Mouse (Mus musculus) stomach, postnatal 0 days (tissue): ENCODE results near the gene Acot4. TPM values are rescaled to one million over a fixed set of nuclear protein-coding genes. Genes with fewer than 3 reads are reported as not detected.
"Not testable (repeated sequence)": the region's sequence is repeated elsewhere in the genome, so short reads cannot be mapped to it uniquely, and the experiment has no call there.

Experiments used
- ATAC-seq: fragments of 200-750 bp; cut with Nextera tagmentation; 2 replicates; pipeline ENCODE4 v1.8.0; 2017; ENCODE audit not compliant: low FRiP score, low TSS enrichment
- DNase-seq: peaks from one replicate; pipeline ENCODE4 v3.0.0-alpha.2; 2016; ENCODE audit warnings: low spot score
- H3K27ac ChIP-seq: fragments of 300-500 bp; sonication (generic); replicated peaks from 2 replicates; pipeline ENCODE4 v1.5.1; 2014; ENCODE audit warnings: mild to moderate bottlenecking, control low read depth
- H3K27me3 ChIP-seq: fragments of 300-500 bp; sonication (generic); 2 replicates; pipeline ENCODE4 v1.6.1; 2014; ENCODE audit warnings: low read length; ENCODE audit not compliant: control insufficient read depth, insufficient read depth
- H3K36me3 ChIP-seq: fragments of 300-500 bp; sonication (generic); 2 replicates; pipeline ENCODE4 v1.6.1; 2014; ENCODE audit warnings: low read length, mixed read lengths; ENCODE audit not compliant: control insufficient read depth, insufficient read depth
- H3K4me1 ChIP-seq: fragments of 300-500 bp; sonication (generic); replicated peaks from 2 replicates; pipeline ENCODE4 v1.6.1; 2014; ENCODE audit warnings: antibody characterized with exemption; ENCODE audit not compliant: control insufficient read depth, insufficient read depth
- H3K4me2 ChIP-seq: fragments of 300-500 bp; sonication (generic); replicated peaks from 2 replicates; pipeline ENCODE4 v1.6.1; 2014; ENCODE audit warnings: low read depth, mild to moderate bottlenecking, control low read depth, moderate library complexity
- H3K4me3 ChIP-seq: fragments of 300-500 bp; sonication (generic); 2 replicates; pipeline ENCODE4 v1.5.1; 2014; ENCODE audit warnings: low read depth, low read length, control low read depth
- H3K9ac ChIP-seq: fragments of 300-500 bp; sonication (generic); 2 replicates; pipeline ENCODE4 v1.6.1; 2014; ENCODE audit warnings: mild to moderate bottlenecking, low read length, control low read depth, mixed read lengths
- H3K9me3 ChIP-seq: fragments of 300-500 bp; sonication (generic); 2 replicates; pipeline ENCODE4 v1.6.1; 2016; ENCODE audit warnings: low read length; ENCODE audit not compliant: control insufficient read depth
- CTCF ChIP-seq: IDR thresholded peaks from 2 replicates; pipeline ENCODE4 v1.5.1; 2016; ENCODE audit warnings: antibody characterized with exemption, low read depth, mild to moderate bottlenecking, moderate library complexity
- EP300 ChIP-seq: optimal IDR thresholded peaks from 2 replicates; pipeline ENCODE3; 2016; ENCODE audit warnings: antibody characterized with exemption
- WGBS: fragments of 180-500 bp; shearing (Covaris S2); extraction: QIAGEN DNeasy Blood & Tissue Kit; methylation state at CpG from one replicate; pipeline ENCODE4 v1.1.7; 2014; 5-methylcytosine and 5-hydroxymethylcytosine counted together
- polyA plus RNA-seq: library from polyadenylated mRNA; unstranded; fragments of >200 nt; fragmentation: Nextera tagmentation; extraction: Ambion mirVana; gene quantifications from 2 replicates; pipeline ENCODE4 v1.2.1, GENCODE M21; 2015

Gene Acot4
- polyA plus RNA-seq, 1 experiment from 2014 or later = 1.2 TPM

DNA sequence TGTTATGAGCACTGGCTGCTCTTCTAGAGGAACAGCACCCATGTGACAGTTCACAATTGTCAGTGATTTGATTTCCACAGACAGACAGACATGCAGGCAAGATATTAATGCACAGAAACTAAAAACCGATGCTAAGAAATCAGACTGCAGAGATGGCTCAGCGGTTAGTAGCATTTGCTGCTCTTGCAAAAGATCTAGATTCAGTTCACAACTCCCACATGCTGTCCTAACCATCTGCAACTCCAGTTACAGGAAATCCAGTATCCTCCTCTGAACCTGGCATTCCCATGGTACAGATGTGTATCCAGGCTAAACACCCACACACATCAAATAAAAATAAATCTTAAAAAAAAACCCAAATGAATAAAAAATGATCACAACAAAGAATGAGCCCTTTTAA, 33.5 kb downstream of the Acot4 start:
- ATAC-seq = no peak
- Histone ChIP-seq H3K4me3 (no peak overlapping the region), H3K36me3 (no peaks in the 10 kb centered on the region), H3K9ac (no peak overlapping the region), H3K9me3 (no peaks in the 10 kb centered on the region), H3K4me2 (no peak overlapping the region), H3K27ac (no peak overlapping the region), H3K4me1 (no peaks in the 10 kb centered on the region), H3K27me3 (no peaks in the 10 kb centered on the region)
- DNase-seq = no peak
- WGBS = 92% methylated on average over 2 of the region's 2 CpGs
- TF ChIP-seq EP300 (no peak), CTCF (no peak)

DNA sequence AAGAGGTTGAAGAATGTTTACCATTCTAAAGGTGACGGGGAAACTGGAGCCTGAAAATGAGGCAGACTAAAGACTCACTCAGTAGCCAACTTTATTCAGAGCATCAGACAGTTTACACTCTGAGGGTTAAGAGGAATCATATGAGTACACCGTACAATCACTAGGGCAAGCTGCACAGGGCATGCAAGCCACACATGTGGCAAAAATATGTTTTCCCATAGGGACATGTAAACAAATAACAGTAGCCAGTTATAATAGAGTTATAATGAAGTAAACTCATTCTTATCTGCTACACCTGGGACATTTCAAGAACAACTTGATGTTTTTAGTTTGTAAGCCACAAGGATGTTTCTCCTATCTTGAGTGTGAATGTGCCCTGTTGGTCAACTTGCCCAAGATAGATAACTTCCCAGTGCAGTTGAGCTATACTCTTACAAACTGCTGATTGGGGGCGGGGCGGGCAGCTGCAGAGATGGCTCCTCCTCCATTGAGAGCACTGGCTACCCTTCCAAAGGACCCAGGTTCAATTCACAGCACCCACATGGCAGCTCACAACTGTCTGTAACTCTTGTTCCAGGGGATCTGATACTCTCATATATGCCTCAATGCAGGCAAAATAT, 39.3 kb downstream of the Acot4 start:
- Histone ChIP-seq H3K9me3 (no peaks in the 10 kb centered on the region), H3K4me2 (no peak overlapping the region), H3K4me1 (no peaks in the 10 kb centered on the region), H3K27me3 (no peaks in the 10 kb centered on the region), H3K27ac (no peak overlapping the region), H3K4me3 (no peak overlapping the region), H3K36me3 (no peaks in the 10 kb centered on the region), H3K9ac (no peak overlapping the region)
- TF ChIP-seq CTCF (no peak), EP300 (no peak)
- ATAC-seq = no peak
- 78% methylated on average over 4 of the region's 4 CpGs for WGBS
- DNase-seq = no peak

DNA sequence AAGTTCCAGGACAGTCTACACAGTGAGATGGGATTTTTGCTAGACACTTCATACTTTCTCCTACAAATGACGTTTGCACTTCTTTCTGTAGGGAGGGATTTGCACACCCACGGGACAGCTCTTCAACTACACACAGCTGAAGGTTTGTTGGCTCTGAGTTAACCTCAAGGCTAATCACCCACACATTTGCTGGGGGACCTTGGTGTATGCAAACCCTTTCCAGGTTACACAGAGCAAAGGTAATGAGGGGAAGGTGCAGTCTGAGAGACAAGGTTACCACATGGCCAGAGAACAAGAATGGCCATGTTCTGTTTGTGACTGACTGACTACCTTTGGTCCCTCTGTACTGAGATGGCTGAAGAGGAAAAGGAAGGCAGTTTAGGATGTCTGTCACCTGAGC, 45.7 kb downstream of the Acot4 start:
- Histone ChIP-seq H3K9ac (no peak overlapping the region), H3K4me2 (no peak overlapping the region), H3K27me3 (no peaks in the 10 kb centered on the region), H3K4me3 (no peak overlapping the region), H3K36me3 (no peaks in the 10 kb centered on the region), H3K4me1 (no peaks in the 10 kb centered on the region), H3K9me3 (0 out of 2 replicates have a peak, but pooled peaks cover 2% of the 10 kb centered on the region), H3K27ac (0 out of 2 replicates have a peak overlapping the region, but pooled peaks have one; percentile 19)
- TF ChIP-seq CTCF = no peak
- TF ChIP-seq EP300 = no peak
- peak; percentile 11 for DNase-seq
- WGBS = 75% methylated on average over 2 of the region's 2 CpGs
- no peak for ATAC-seq

DNA sequence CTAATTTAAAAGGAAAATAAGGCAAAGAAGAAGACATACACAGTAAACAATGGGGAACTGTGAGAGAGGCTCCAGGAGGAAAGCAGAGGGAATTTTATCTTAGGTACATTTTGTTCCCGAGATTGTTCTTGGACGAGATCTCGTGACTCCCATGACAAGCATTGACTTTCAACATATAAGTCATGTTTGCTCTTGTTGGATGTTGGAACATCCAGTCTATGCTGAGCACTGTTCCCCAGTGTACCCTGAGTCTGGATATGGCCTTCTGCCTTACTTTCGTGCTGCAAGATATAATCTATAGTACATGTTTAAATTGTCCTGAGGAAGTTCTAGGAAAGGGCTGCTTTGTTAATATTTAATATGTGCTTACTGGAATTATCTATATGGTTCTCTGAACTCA, 46.4 kb downstream of the Acot4 start:
- H3K36me3 ChIP-seq = no peaks in the 10 kb centered on the region
- H3K27ac ChIP-seq = no peak overlapping the region
- ATAC-seq (peak; percentile 84), DNase-seq (peak; percentile 16)
- no peak overlapping the region for H3K4me2 ChIP-seq
- WGBS = 58% methylated on average over 4 of the region's 4 CpGs
- no peaks in the 10 kb centered on the region for H3K27me3 ChIP-seq
- H3K9me3 ChIP-seq = 0 out of 2 replicates have a peak, but pooled peaks cover 2% of the 10 kb centered on the region
- H3K4me3 ChIP-seq = no peak overlapping the region
- no peak for TF ChIP-seq CTCF
- TF ChIP-seq EP300 = no peak
- H3K4me1 ChIP-seq = no peaks in the 10 kb centered on the region
- no peak overlapping the region for H3K9ac ChIP-seq

DNA sequence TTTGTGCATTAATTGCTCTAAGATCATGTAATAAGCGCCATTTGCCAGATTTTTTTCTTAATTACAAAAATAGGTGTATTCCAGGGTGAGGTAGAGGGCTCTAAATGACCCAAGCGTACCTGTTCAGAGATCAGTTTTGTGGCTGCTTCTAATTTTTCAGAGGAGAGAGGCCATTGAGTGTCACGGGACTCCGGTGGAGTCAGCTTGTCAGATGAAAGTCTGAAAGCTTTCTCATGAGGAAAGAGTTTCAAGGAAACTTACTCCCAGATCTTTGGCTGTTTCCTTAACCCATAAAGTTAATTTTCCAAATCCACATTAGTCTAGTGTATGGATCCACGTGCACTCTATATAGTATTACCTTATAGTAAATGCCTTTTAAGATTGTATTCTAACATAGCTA, 56.5 kb downstream of the Acot4 start:
- H3K4me3 ChIP-seq, H3K4me1 ChIP-seq, DNase-seq, H3K27me3 ChIP-seq, H3K9me3 ChIP-seq, H3K27ac ChIP-seq, H3K9ac ChIP-seq, H3K36me3 ChIP-seq, H3K4me2 ChIP-seq, ATAC-seq: not testable (repeated sequence)
- WGBS = 89% methylated on average over 5 of the region's 5 CpGs

Other genes starting within 250 kb of the Acot4 start
- gene Numb, start 116.4 kb upstream of the Acot4 start, polyA plus RNA-seq = 19.9 and 22.6 TPM in 2 replicates
- gene Riox1, start 87.8 kb upstream of the Acot4 start, polyA plus RNA-seq = 6.9 and 9.9 TPM in 2 replicates
- gene Heatr4, start 53.5 kb upstream of the Acot4 start, polyA plus RNA-seq = 0.06 TPM in 1 of 2 replicates, not detected in the other
- 45.6 and 47.2 TPM in 2 replicates for gene Acot2, start 50.5 kb upstream of the Acot4 start, polyA plus RNA-seq
- 135 and 144 TPM in 2 replicates for gene Acot1, start 28.9 kb upstream of the Acot4 start, polyA plus RNA-seq
- gene Gm49366, start 556 bp downstream of the Acot4 start, polyA plus RNA-seq = not detected in 2 replicates
- 0.30 and 0.53 TPM in 2 replicates for gene Acot3, start 13.8 kb downstream of the Acot4 start, polyA plus RNA-seq
- gene Acot5, start 30.9 kb downstream of the Acot4 start, polyA plus RNA-seq = 0.16 TPM in 2 replicates
- gene Acot6, start 62.3 kb downstream of the Acot4 start, polyA plus RNA-seq = 1.3 TPM in 2 replicates
- 1.2 and 1.7 TPM in 2 replicates for gene Dnal1, start 76.0 kb downstream of the Acot4 start, polyA plus RNA-seq
- 0.48 and 0.49 TPM in 2 replicates for gene Pnma1, start 110.1 kb downstream of the Acot4 start, polyA plus RNA-seq
- 4.0 and 4.1 TPM in 2 replicates for gene Elmsan1, start 180.5 kb downstream of the Acot4 start, polyA plus RNA-seq
- gene Ptgr2, start 246.9 kb downstream of the Acot4 start, polyA plus RNA-seq = 27.4 and 29.1 TPM in 2 replicates